Mouse (Mus musculus) kidney, postnatal 10 days (tissue): ENCODE data around the gene Ccdc8.

Source experiments
- DNase-seq: peaks from one replicate; pipeline ENCODE4 v3.0.0; 2021; ENCODE audit warnings: mixed read lengths

The Ccdc8 gene

DNA sequence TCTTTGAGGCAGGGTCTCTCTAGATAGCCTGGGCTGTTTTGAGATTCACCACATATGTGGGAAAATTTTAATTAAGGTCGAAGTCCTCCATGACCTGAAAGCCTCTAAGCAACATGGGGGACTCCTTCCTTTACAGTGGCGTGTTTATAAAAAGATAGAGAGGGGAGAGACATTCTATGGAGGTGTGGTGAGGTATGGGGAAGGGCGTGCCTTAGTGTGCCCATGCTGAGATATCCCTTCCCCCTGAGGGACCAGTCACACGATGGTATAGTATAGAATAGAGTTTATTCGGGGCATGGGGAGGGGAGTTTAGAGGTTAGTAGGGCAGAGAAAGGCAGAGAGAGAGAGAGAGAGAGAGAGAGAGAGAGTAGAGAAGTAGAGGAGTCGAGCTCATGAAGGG lies 14.3 kb upstream of the Ccdc8 start:
- no peak for DNase-seq

DNA sequence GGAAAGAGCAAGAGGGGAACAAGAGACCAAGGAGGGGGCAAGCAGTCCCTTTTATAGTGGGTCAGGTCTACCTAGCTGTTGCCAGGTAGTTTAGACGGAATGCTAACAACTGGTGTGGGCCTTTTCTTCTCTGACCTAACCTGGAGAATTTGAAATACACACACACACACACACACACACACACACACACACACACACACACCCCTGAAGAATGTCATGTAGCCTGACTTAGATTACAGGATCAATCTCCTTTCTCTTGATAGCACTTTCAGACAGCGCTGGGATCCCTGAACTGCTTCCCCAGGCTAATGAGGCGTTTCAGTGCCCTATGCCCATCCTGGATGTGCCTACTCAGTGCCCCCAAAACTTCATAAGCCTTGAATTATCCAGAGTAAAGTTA lies 13.9 kb upstream of the Ccdc8 start:
- DNase-seq, result no peak

DNA sequence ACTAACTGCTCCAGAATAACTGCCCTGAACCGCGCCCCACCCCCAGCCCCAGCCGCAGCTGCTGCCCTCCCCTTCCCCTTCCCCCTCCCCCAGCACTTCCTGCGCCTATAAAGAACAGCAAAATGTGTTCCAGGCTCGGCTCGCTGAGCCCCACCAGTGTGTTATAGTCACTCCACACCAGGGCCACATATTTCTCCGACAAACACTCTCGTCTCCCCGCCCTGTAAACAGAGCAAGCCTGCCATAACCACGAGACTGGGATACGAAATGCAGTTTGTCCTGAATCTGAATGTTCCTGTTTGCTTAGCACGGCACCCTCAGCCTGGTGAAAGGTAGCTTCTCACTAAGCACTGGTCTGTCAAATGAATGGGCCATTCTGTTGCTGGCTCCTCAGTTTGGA lies 12.2 kb upstream of the Ccdc8 start:
- peak; percentile 76 for DNase-seq

DNA sequence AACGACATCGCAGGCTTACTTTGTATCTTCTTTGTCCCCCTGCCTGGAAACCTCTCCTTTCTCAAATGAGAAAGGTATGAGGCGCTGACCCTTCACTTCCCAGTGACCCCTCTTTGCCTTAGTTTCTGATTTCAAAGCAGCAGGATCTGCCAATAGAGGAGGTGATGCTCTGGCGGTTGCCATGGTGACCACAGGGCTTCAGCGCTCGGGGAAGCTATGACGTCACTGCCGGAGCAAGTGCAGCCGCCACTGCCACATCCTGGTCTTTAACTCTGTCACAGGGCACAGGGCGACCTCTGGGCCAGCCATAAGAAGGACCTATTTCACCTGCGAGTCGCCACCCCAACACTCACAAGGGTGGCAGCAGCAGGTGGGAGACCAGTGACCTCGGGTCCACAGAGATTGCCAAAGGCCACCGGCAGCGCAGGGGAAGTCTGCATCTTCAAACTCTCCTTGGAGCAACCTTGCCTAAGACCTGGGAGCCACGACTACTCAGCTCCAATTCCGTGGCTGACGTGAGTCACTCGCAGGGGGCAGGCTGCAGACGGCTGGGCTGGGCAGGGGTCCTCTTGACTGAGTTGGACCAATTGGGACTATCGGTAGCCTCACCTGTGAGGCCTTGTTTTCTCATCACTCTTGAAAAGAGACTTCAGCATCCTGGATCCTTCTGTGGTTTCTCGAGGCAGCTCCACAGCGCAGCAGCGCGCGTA lies 9.5 kb upstream of the Ccdc8 start, which contains the start of gene Gm42372:
TSS of gene Gm42372 (plus strand) at position 228 of the 710 bp plus-strand sequence.
- DNase-seq, result peak; percentile 65

GRCm38 (mm10) chr7:16987541-16988149 lies 4.9 kb upstream of the Ccdc8 start:
- no peak for DNase-seq

DNA sequence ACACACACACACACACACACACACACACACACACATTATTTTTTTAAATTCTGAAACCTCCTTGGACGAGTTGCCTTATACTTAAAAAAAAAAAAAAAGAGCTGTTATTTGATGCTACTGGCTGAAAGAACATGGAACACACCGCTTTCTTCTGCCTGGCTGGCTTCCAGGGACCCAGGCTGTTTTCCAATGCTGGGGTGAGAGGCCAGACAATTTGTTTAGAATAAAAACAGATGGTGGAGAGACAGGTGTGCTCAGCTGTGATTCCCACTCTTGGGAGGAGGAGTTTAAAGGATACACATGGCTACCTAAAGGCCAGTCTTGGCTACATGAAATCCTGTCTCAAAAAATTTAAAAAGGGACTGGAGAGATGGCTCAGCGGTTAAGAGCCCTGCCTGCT lies 4.1 kb upstream of the Ccdc8 start:
- peak; percentile 77 for DNase-seq

DNA sequence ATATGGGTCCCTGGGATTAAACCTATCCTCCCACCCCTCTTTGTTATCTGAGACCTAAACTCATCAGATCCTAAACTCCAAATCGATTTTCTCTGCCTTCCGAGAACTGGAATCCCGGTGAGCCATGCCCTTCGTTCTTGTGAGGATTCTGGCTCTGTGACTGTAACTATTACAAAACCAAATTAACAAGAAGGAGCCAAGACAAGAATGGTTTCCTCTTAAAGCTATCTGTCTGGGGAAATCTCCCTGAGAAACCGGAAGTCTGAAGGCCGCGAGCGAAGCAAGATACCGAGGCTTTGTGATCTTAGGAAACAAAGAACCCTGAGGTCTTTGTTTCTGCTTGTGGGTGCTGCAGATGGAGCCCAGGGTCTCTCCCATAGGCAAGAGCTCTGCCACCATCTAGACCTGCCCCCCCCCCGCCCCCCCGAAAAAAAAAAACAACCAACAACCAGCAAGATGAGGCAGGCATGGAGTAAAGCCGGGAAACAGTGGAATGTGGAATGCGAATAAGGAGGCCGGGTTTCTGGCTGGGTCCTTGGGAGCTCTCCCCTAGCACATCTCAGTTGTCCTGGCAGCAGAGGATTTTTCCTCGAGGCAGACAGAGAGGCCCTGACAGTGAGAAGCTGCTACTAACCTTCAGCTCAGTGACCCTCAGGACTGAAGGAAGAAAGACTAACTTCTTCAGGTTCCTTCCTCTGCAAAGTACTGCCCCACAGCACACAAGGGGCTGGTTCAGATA lies 2.3 kb upstream of the Ccdc8 start:
- DNase-seq, result peak; percentile 32

DNA sequence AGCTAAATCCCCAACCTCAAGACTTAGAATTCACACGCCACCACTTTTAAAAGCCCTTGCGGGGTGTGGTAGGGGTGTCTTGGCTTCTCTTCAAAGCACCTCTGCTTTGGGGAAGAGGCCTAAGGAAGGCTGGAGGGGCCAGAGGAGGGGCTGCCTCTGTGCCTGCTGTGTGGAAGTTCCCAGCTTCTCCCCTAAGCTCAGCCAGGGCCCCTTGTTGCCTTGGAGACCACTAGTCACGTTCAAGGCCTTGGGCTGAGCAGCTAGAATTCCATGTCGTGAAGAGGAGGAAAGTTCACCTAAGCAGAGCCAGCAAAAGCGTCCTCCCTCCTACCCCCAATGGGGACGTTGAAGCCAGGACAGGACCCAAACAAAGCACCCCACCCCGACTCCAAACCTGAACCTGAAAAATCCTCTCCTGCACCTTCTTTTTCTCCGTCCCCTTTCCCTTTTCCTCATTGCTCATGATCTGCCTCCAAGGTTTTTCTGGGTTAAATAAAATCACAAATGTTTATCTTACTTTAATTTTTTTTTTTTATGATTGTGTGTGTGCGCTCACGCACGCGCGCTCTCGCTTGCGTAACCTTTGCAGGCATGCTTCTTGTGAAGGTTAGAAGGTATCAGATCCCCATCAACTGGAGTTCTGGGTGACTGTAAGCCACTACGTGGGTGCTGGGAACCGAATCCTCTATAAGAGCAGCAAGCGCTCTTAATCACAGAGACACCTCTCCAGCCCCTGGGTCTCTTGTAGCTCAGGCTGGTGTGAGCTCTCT lies 642 bp upstream of the Ccdc8 start:
- peak; percentile 49 for DNase-seq

- peak; percentile 92 for DNase-seq
Observed at GRCm38 (mm10) chr7:16993651-16994399, 1.3 kb downstream of the Ccdc8 start.

DNA sequence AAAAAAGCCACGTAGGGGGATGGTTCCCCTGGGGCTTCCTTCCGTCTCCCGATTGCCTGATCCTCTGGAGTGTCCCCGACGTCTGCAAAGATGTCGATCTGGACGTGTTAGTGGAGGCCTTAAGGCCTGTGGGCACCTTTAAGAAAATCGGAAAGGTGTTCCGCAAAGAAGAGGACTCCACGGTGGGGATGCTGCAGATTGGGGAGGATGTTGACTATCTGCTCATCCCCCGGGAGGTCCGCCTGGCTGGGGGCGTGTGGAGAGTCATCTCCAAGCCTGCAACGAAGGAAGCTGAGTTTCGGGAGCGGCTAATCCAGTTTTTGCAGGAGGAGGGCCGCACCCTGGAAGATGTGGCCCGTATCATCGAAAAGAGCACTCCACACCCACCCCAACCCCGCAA lies 1.9 kb downstream of the Ccdc8 start:
- peak; percentile 35 for DNase-seq

- DNase-seq, result no peak
Observed at GRCm38 (mm10) chr7:16995345-16995744, 2.8 kb downstream of the Ccdc8 start.

- DNase-seq, result no peak
Observed at GRCm38 (mm10) chr7:16999233-16999632, 6.7 kb downstream of the Ccdc8 start.

GRCm38 (mm10) chr7:16999650-17000049 lies 7.1 kb downstream of the Ccdc8 start:
- DNase-seq, result peak; percentile 90

DNA sequence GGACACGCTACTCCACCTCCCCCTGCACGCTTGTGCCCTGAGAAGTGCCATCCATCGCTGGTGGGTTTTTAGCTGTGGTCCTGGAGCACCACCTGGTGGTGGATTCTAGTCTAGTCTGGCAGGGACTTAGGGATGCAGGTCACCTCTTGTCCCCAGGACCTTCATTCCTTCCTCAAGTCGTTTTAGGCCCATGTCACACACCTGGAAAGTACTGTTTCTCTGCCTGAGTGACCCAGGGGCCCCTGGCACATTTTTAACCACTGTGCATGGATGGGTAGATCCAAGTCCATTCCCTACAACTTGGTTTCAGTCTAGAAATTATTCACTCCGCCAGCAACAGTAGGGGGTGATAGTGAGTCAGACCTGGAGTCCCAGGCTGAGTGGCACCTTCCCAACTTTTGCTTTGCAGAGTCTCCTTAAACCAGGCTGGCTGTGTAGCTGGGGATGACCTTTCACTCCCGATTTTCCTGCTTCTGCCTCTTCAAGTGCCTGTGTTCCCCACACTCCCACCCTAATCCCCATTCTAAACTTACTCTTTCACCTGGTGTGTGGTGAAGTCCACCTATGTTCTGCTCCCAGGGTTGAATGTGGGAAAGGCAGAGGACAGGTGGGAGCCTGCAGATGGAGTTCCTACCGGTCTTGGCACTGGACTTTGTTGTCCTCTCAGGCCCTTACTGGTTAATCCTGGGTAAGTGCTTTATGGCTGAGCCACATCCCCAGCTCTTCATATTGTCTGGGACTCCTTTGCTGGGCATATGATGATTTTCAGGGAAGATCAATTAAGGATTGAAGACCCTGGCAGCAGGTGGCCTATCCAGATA lies 10.1 kb downstream of the Ccdc8 start:
- peak; percentile 89 for DNase-seq

- peak; percentile 48 for DNase-seq
Observed at GRCm38 (mm10) chr7:17003230-17003960, 10.9 kb downstream of the Ccdc8 start.

DNA sequence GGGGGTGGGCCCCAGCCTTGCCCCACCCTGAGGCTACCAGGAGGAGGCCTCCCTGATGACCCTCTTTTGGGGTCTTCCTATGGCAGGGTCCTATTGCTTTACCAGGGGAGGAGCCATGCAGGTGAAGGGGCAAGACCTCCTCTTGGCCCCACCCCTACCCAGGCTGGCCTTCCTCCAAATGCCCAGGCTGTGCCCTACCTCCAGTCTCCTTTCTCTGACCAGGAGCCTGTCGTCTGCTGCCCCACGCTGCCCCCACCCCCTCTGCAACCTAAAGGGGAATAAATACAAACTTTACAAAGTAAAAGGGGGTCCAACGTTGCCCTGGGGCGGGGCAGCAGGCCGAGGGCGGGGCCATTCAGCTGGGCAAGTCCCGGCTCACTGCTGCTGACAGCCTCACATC lies 12.2 kb downstream of the Ccdc8 start:
- DNase-seq, result peak; percentile 46

DNA sequence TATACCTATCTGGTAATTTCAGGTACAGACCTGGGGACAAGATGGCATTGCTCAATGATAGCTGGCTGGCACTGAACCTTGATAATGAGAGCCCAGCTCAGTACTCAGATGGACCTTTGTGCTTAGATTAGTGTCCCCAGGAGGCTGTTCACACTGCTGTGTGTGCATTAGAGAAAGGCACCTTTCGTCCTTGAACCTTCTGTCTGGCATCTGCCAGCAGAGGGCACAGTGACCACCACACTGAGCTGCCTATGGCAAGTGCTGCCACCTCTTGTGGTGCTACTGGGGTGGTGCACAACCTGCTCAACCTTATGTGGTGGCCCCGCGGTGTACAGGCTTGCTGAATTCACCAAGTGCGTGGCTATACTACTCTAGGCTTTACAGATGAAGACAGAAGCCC lies 14.8 kb downstream of the Ccdc8 start:
- DNase-seq, result peak; percentile 68

GRCm38 (mm10) chr7:17009326-17010009 lies 17.0 kb downstream of the Ccdc8 start:
- no peak for DNase-seq

- no peak for DNase-seq
Observed at GRCm38 (mm10) chr7:17010010-17010347, 17.5 kb downstream of the Ccdc8 start.

DNA sequence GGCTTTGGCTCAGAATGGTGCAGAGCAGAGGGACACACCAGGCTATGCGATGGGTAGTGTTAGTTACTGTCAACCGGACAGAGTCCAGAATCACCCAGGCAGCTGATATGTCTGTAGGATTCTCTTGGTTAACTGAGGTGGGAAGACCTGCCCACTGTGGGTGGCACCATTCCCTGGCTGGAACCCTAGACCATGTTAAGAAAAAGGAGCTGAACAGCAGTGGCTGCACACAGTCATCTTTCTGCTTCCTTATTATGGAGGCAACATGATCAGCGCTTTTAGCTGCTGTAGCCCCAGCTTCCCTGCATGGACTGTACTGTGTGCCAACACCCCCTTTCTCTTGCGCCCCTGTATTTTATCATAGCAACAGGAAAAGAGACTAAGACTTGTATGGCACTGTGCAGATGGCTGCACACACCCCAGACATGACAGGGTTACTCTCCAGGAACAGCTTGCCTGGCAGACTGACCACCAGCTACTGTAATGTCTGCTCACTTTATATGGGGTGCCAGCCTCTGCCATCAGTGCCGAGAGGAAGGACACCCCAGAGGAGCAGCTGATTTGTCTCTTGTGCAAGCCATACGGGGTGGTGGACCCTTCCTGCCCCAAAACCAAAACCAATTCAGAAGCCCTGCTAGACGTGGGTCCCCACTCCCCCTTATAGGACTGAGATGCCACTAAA lies 19.5 kb downstream of the Ccdc8 start:
- no peak for DNase-seq
